Mouse (Mus musculus): ENCODE results near the gene Birc2. TPM values are rescaled to one million over a fixed set of nuclear protein-coding genes. Genes with fewer than 3 reads are reported as not detected.

Gene Birc2
- polyA plus RNA-seq, 1 experiment from 2014 or later: 13.8 TPM

GRCm38 (mm10) chr9:7793561-7793960, 43.3 kb downstream of the Birc2 start:
- H3K36me3 ChIP-seq (replicated peaks; ENCODE audit: insufficient read depth, low read length): peaks cover 30% of the 10 kb centered on the region
- WGBS (ENCODE audit: insufficient replicate concordance): 87% methylated on average over 2 of the region's 2 CpGs
- H3K4me1 ChIP-seq (ENCODE audit: insufficient read depth): peaks cover 15% of the 10 kb centered on the region
- no peak overlapping the region for H3K27ac ChIP-seq (ENCODE audit: low read depth)
- no peaks in the 10 kb centered on the region for H3K9me3 ChIP-seq (ENCODE audit: low read length)
- TF ChIP-seq EP300 (IDR thresholded peaks at IDR 0.05; ENCODE audit: low read depth) (no peak), CTCF (IDR thresholded peaks at IDR 0.05; ENCODE audit: low read depth) (no peak)
- no peaks in the 10 kb centered on the region for H3K27me3 ChIP-seq (ENCODE audit: insufficient read depth, low read length)
- H3K4me2 ChIP-seq (ENCODE audit: low read depth, low read length): no peak overlapping the region
- no peak overlapping the region for H3K4me3 ChIP-seq (ENCODE audit: low read depth, low read length)
- H3K9ac ChIP-seq (replicated peaks): no peak overlapping the region
- no peak for ATAC-seq
- no peak for DNase-seq

GRCm38 (mm10) chr9:7790580-7791084, 46.2 kb downstream of the Birc2 start:
- Histone ChIP-seq H3K36me3 (replicated peaks; ENCODE audit: insufficient read depth, low read length) (peaks cover 30% of the 10 kb centered on the region), H3K4me3 (ENCODE audit: low read depth, low read length) (no peak overlapping the region), H3K27me3 (ENCODE audit: insufficient read depth, low read length) (no peaks in the 10 kb centered on the region), H3K9ac (replicated peaks) (no peak overlapping the region), H3K9me3 (ENCODE audit: low read length) (no peaks in the 10 kb centered on the region), H3K27ac (ENCODE audit: low read depth) (no peak overlapping the region; the same call in 1 of the 2 replicates), H3K4me1 (ENCODE audit: insufficient read depth) (peaks cover 21% of the 10 kb centered on the region), H3K4me2 (ENCODE audit: low read depth, low read length) (peak overlapping the region; percentile 38; the same call in 1 of the 2 replicates)
- WGBS (ENCODE audit: insufficient replicate concordance): 57% methylated on average over 11 of the region's 11 CpGs
- peak; percentile 89 for TF ChIP-seq EP300 (IDR thresholded peaks at IDR 0.05; ENCODE audit: low read depth)
- no peak for TF ChIP-seq CTCF (IDR thresholded peaks at IDR 0.05; ENCODE audit: low read depth)
- DNase-seq (peak; percentile 53), ATAC-seq (peak; percentile 95)

DNA sequence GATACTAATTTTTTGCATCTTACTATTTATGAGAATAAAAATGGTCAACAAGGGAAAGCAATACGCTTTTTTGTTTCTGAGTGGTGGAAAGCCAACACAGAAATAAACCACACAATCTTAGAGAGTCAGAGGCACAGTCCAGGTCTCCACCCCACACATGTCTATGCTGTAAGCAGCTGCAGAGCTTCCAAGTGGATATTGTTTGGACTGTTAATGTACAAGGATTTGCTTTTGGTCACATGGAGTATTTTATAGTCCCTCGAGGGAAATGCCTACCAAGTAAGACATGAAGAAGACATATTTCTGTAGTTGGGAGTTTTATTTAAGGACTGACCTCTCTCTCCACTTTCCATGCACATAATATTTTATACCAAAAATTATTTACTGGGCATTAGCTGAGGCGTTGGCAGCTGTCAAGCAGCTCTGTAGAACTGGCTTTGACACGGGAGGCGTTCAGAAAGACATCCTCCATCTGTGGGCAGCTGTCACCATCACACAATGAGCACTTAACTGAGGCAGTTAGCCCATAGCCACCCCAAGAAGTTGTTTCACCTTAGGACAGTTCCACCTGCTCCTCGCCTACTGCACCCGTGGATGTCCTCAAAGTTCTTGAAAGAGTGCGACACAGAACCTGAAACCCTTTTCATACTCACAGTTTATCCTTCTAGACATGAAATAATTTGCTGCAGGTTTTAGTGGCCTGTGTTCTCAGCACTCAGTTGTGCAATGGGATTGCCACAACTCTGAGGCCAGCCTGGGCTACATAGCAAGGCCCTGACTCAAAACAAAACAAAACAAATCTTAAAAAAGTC, 46.9 kb downstream of the Birc2 start:
- no peak for TF ChIP-seq EP300 (IDR thresholded peaks at IDR 0.05; ENCODE audit: low read depth)
- no peak for TF ChIP-seq CTCF (IDR thresholded peaks at IDR 0.05; ENCODE audit: low read depth)
- WGBS (ENCODE audit: insufficient replicate concordance): 69% methylated on average over 8 of the region's 8 CpGs
- H3K27me3 ChIP-seq (ENCODE audit: insufficient read depth, low read length): no peaks in the 10 kb centered on the region
- peak overlapping the region; percentile 34 for H3K27ac ChIP-seq (ENCODE audit: low read depth)
- peak overlapping the region; percentile 38; the same call in 1 of the 2 replicates for H3K4me2 ChIP-seq (ENCODE audit: low read depth, low read length)
- no peaks in the 10 kb centered on the region for H3K9me3 ChIP-seq (ENCODE audit: low read length)
- no peak overlapping the region for H3K4me3 ChIP-seq (ENCODE audit: low read depth, low read length)
- H3K4me1 ChIP-seq (ENCODE audit: insufficient read depth): peaks cover 26% of the 10 kb centered on the region
- peaks cover 30% of the 10 kb centered on the region for H3K36me3 ChIP-seq (replicated peaks; ENCODE audit: insufficient read depth, low read length)
- no peak overlapping the region for H3K9ac ChIP-seq (replicated peaks)
- ATAC-seq (0 out of 2 replicates have a peak, but pooled peaks have one; percentile 15), DNase-seq (no peak)

DNA sequence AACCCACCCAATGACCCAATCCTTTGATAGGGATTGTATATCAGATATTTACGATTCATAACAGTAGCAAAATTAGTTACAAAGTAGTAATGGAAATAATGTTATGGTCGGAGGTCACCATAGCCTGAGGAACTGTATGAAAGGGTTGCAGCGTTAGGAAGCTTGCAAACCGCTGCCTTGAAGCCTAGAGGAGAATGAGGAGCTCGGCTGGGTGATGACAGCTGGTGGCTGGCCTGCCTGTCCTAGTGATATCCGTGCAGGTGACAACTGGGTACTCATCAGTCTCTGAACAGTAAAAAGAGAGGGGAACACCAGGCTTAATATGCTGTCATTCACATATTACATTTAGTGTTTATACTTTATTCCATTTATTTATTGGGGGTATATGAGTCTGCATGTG, 48.5 kb downstream of the Birc2 start:
- Histone ChIP-seq H3K27ac (ENCODE audit: low read depth) (no peak overlapping the region; the same call in 1 of the 2 replicates), H3K9me3 (ENCODE audit: low read length) (no peaks in the 10 kb centered on the region), H3K4me3 (ENCODE audit: low read depth, low read length) (no peak overlapping the region), H3K4me2 (ENCODE audit: low read depth, low read length) (no peak overlapping the region), H3K4me1 (ENCODE audit: insufficient read depth) (peaks cover 27% of the 10 kb centered on the region), H3K9ac (replicated peaks) (no peak overlapping the region), H3K27me3 (ENCODE audit: insufficient read depth, low read length) (no peaks in the 10 kb centered on the region), H3K36me3 (replicated peaks; ENCODE audit: insufficient read depth, low read length) (peaks cover 27% of the 10 kb centered on the region)
- TF ChIP-seq CTCF (IDR thresholded peaks at IDR 0.05; ENCODE audit: low read depth) (no peak), EP300 (IDR thresholded peaks at IDR 0.05; ENCODE audit: low read depth) (no peak)
- ATAC-seq: no peak
- no peak for DNase-seq
- 71% methylated on average over 6 of the region's 6 CpGs for WGBS (ENCODE audit: insufficient replicate concordance)

DNA sequence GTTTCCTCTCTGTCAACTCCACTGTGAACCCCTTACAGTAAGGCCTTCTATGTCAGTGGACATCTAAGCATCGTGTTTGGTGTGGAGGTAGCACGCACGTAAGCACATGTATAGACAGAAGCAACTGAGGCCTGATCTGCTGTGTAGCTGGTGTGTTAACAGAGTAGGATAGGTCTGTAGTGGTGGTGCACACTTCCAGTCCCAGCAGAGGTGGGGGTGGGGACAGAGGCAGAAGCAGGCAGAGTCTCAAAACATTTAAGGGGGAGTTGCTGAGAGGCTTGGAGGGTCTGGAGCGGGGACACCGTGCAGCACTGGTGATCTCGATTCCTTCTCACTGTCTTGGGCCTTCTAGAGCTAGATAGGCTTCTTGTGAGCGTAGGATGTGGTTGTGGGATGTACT, 50.8 kb downstream of the Birc2 start:
- no peak overlapping the region for H3K4me2 ChIP-seq (ENCODE audit: low read depth, low read length)
- H3K4me1 ChIP-seq (ENCODE audit: insufficient read depth): peaks cover 27% of the 10 kb centered on the region
- no peaks in the 10 kb centered on the region for H3K27me3 ChIP-seq (ENCODE audit: insufficient read depth, low read length)
- H3K36me3 ChIP-seq (replicated peaks; ENCODE audit: insufficient read depth, low read length): peaks cover 16% of the 10 kb centered on the region
- TF ChIP-seq EP300 (IDR thresholded peaks at IDR 0.05; ENCODE audit: low read depth) (no peak), CTCF (IDR thresholded peaks at IDR 0.05; ENCODE audit: low read depth) (no peak)
- no peak overlapping the region for H3K9ac ChIP-seq (replicated peaks)
- WGBS (ENCODE audit: insufficient replicate concordance): 91% methylated on average over 7 of the region's 7 CpGs
- no peak overlapping the region for H3K4me3 ChIP-seq (ENCODE audit: low read depth, low read length)
- H3K9me3 ChIP-seq (ENCODE audit: low read length): no peaks in the 10 kb centered on the region
- peak overlapping the region; percentile 11; the same call in 1 of the 2 replicates for H3K27ac ChIP-seq (ENCODE audit: low read depth)
- ATAC-seq (no peak), DNase-seq (no peak)

DNA sequence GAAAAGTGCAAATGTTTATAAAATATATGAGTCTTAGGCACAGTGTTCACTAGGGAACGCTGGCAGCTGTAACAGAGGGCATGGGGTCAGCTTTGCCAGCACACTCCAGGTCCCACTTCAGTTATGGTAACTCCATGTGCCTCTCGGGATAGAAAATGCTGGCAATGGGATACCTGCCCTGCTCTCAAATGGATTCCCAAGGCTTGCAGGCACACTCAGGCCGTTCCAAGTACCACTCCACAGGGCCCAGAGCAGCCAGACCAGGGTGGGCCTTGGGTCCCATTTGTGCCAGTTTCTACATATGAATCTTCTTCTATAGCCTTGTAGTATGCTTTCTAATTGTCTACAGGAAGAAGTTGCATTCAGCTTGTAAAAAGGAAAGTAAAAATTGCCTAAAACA, 51.5 kb downstream of the Birc2 start:
- H3K9me3 ChIP-seq (ENCODE audit: low read length): no peaks in the 10 kb centered on the region
- H3K4me2 ChIP-seq (ENCODE audit: low read depth, low read length): peak overlapping the region; percentile 10; the same call in 1 of the 2 replicates
- WGBS (ENCODE audit: insufficient replicate concordance): 86% methylated on average over 3 of the region's 3 CpGs
- ATAC-seq (no peak), DNase-seq (no peak)
- no peak for TF ChIP-seq CTCF (IDR thresholded peaks at IDR 0.05; ENCODE audit: low read depth)
- no peak for TF ChIP-seq EP300 (IDR thresholded peaks at IDR 0.05; ENCODE audit: low read depth)
- H3K9ac ChIP-seq (replicated peaks): no peak overlapping the region
- peaks cover 21% of the 10 kb centered on the region for H3K4me1 ChIP-seq (ENCODE audit: insufficient read depth)
- peak overlapping the region; percentile 64; the same call in 1 of the 2 replicates for H3K27ac ChIP-seq (ENCODE audit: low read depth)
- H3K4me3 ChIP-seq (ENCODE audit: low read depth, low read length): no peak overlapping the region
- no peaks in the 10 kb centered on the region for H3K27me3 ChIP-seq (ENCODE audit: insufficient read depth, low read length)
- peaks cover 10% of the 10 kb centered on the region for H3K36me3 ChIP-seq (replicated peaks; ENCODE audit: insufficient read depth, low read length)

All from liver, postnatal 0 days (tissue).